Comparison of ENCODE assay signal across 8 mouse cellular contexts in genomic region chr2:30413038-30413973, GRCm38 (mm10). TPM values are rescaled to one million over a fixed set of nuclear protein-coding genes. Genes with fewer than 3 reads are reported as not detected.
DNase-seq lines count a peak whose midpoint lies in the region; ATAC-seq and TF ChIP-seq lines count a peak whose summit lies in the region.

No protein-coding gene starts in this region.

- H3K4me3 ChIP-seq in erythroblast, embryonic 14.5 days (replicated peaks), result peak overlapping the region; percentile 98
- peak overlapping the region; percentile 46 for H3K4me3 ChIP-seq in olfactory bulb, adult 2 months (ENCODE audit: insufficient read depth, low read depth, low read length)

- H3K27ac ChIP-seq in olfactory bulb, adult 2 months (ENCODE audit: insufficient read depth, low read depth, low read length), result peak overlapping the region; percentile 66

- H3K36me3 ChIP-seq in erythroblast, embryonic 14.5 days (ENCODE audit: control insufficient read depth), result peaks cover 72% of the 10 kb centered on the region

- 0 out of 2 replicates have a peak, but pooled peaks have one; percentile 28 for TF ChIP-seq POLR2A in olfactory bulb, adult 2 months (IDR thresholded peaks at IDR 0.05; ENCODE audit: insufficient read depth, low read depth, low read length)

- H3K9me3 ChIP-seq in erythroblast, embryonic 14.5 days (ENCODE audit: control insufficient read depth, low read length), result no peaks in the 10 kb centered on the region

- no peak for TF ChIP-seq CTCF in olfactory bulb, adult 2 months (IDR thresholded peaks at IDR 0.05; ENCODE audit: insufficient read depth, low read depth, low read length)

- peak; percentile 67 for DNase-seq in left cerebral cortex, adult 11 months (ENCODE audit: low spot score)
- DNase-seq in left cerebral cortex, postnatal 4 days, result no peak
- DNase-seq in left cerebral cortex, adult 18-20 months (ENCODE audit: low spot score in 2 of 2), result peak; percentile 69 to 81
- no peak for DNase-seq in adrenal gland, postnatal 4 days (ENCODE audit: low spot score in 2 of 2)
- DNase-seq in adrenal gland, adult 2 months, result no peak

- peaks cover 52% of the 10 kb centered on the region for H3K4me1 ChIP-seq in erythroblast, embryonic 14.5 days (ENCODE audit: control insufficient read depth)
- peaks cover 31% of the 10 kb centered on the region for H3K4me1 ChIP-seq in olfactory bulb, adult 2 months (ENCODE audit: control insufficient read depth, insufficient read depth, low read length)

- intact Hi-C loops in left cerebral cortex, postnatal 4 days (cut with DNase I), result no loop called here

- WGBS in olfactory bulb, adult 2 months, result 39% methylated on average over 16 of the region's 16 CpGs

- ATAC-seq in erythroblast, adult 5-6 weeks (replicated peaks; ENCODE audit: low FRiP score, poor library complexity, severe bottlenecking), result no peak

- no peaks in the 10 kb centered on the region for H3K27me3 ChIP-seq in erythroblast, embryonic 14.5 days (ENCODE audit: control insufficient read depth)

RNA-seq across cellular contexts. Expression of gene Crat, which starts 2.3 kb away (rescaled TPM):
- 15.6 and 20.5 TPM in 2 replicates for polyA plus RNA-seq in erythroblast, embryonic 14.5 days (2012)
- 42.0 and 69.4 TPM in 2 replicates for total RNA-seq in erythroblast, adult 5-6 weeks (2015; ENCODE audit: low replicate concordance)
- 51.8 and 55.1 TPM in 2 replicates for total RNA-seq in erythroblast, adult 5-6 weeks (2017; ENCODE audit: low replicate concordance)
- 10 to 100 TPM; 33.2 to 33.3 TPM for total RNA-seq in left cerebral cortex, postnatal 4 days (2021)
- total RNA-seq in left cerebral cortex, adult 18-20 months (2021), result 10 to 100 TPM; 53.7 to 57.3 TPM
- polyA plus RNA-seq in olfactory bulb, adult 2 months (2012; ENCODE audit: insufficient read depth, insufficient read length, low replicate concordance, missing spikeins), result not detected in 2 replicates
- 10 to 100 TPM; 77.6 to 90.3 TPM for total RNA-seq in adrenal gland, postnatal 4 days (2021)
- total RNA-seq in adrenal gland, adult 2 months (2021), result 100 to 1,000 TPM; 216 to 274 TPM
- polyA plus RNA-seq in adrenal gland, adult 2 months (2012; rRNA removed), result 326 and 448 TPM in 2 replicates

RNA-seq across cellular contexts. Expression of gene Ptpa, which starts 2.5 kb away (rescaled TPM):
- 150 and 192 TPM in 2 replicates for polyA plus RNA-seq in erythroblast, embryonic 14.5 days (2012)
- total RNA-seq in erythroblast, adult 5-6 weeks (2015; ENCODE audit: low replicate concordance), result 121 and 149 TPM in 2 replicates
- 118 and 183 TPM in 2 replicates for total RNA-seq in erythroblast, adult 5-6 weeks (2017; ENCODE audit: low replicate concordance)
- 100 to 1,000 TPM; 145 to 153 TPM for total RNA-seq in left cerebral cortex, postnatal 4 days (2021)
- 100 to 1,000 TPM; 182 to 189 TPM for total RNA-seq in left cerebral cortex, adult 18-20 months (2021)
- polyA plus RNA-seq in olfactory bulb, adult 2 months (2012; ENCODE audit: insufficient read depth, insufficient read length, low replicate concordance, missing spikeins), result not detected in 2 replicates
- total RNA-seq in adrenal gland, postnatal 4 days (2021), result 100 to 1,000 TPM; 165 to 169 TPM
- 100 to 1,000 TPM; 124 to 147 TPM for total RNA-seq in adrenal gland, adult 2 months (2021)
- polyA plus RNA-seq in adrenal gland, adult 2 months (2012; rRNA removed), result 235 and 242 TPM in 2 replicates

RNA-seq across cellular contexts. Expression of gene Dolpp1, which starts 21.3 kb away (rescaled TPM):
- polyA plus RNA-seq in erythroblast, embryonic 14.5 days (2012), result 2.2 and 2.6 TPM in 2 replicates
- total RNA-seq in erythroblast, adult 5-6 weeks (2015; ENCODE audit: low replicate concordance), result 2.3 and 3.7 TPM in 2 replicates
- total RNA-seq in erythroblast, adult 5-6 weeks (2017; ENCODE audit: low replicate concordance), result 5.4 and 9.1 TPM in 2 replicates
- 10 to 100 TPM; 41.1 to 43.9 TPM for total RNA-seq in left cerebral cortex, postnatal 4 days (2021)
- 10 to 100 TPM; 24.2 to 27.5 TPM for total RNA-seq in left cerebral cortex, adult 18-20 months (2021)
- not detected in 2 replicates for polyA plus RNA-seq in olfactory bulb, adult 2 months (2012; ENCODE audit: insufficient read depth, insufficient read length, low replicate concordance, missing spikeins)
- 10 to 100 TPM; 25.9 to 33.9 TPM for total RNA-seq in adrenal gland, postnatal 4 days (2021)
- total RNA-seq in adrenal gland, adult 2 months (2021), result 10 to 100 TPM; 16.5 to 21.9 TPM
- 70.6 and 82.0 TPM in 2 replicates for polyA plus RNA-seq in adrenal gland, adult 2 months (2012; rRNA removed)

RNA-seq across cellular contexts. Expression of gene Miga2, which starts 49.3 kb away (rescaled TPM):
- 0.95 and 1.2 TPM in 2 replicates for polyA plus RNA-seq in erythroblast, embryonic 14.5 days (2012)
- 0.84 and 1.5 TPM in 2 replicates for total RNA-seq in erythroblast, adult 5-6 weeks (2015; ENCODE audit: low replicate concordance)
- total RNA-seq in erythroblast, adult 5-6 weeks (2017; ENCODE audit: low replicate concordance), result 4.7 and 5.8 TPM in 2 replicates
- 10 to 100 TPM; 69.7 to 76.5 TPM for total RNA-seq in left cerebral cortex, postnatal 4 days (2021)
- total RNA-seq in left cerebral cortex, adult 18-20 months (2021), result 100 to 1,000 TPM; 108 to 120 TPM
- not detected in 2 replicates for polyA plus RNA-seq in olfactory bulb, adult 2 months (2012; ENCODE audit: insufficient read depth, insufficient read length, low replicate concordance, missing spikeins)
- 10 to 100 TPM; 65.1 to 71.1 TPM for total RNA-seq in adrenal gland, postnatal 4 days (2021)
- 100 to 1,000 TPM in 1 of 2 experiments, 10 to 100 TPM in 1; 71.7 to 111 TPM for total RNA-seq in adrenal gland, adult 2 months (2021)
- 55.8 and 68.1 TPM in 2 replicates for polyA plus RNA-seq in adrenal gland, adult 2 months (2012; rRNA removed)

RNA-seq across cellular contexts. Expression of gene Sh3glb2, which starts 54.2 kb away (rescaled TPM):
- polyA plus RNA-seq in erythroblast, embryonic 14.5 days (2012), result 1.8 TPM in 2 replicates
- total RNA-seq in erythroblast, adult 5-6 weeks (2015; ENCODE audit: low replicate concordance), result 5.2 and 7.3 TPM in 2 replicates
- total RNA-seq in erythroblast, adult 5-6 weeks (2017; ENCODE audit: low replicate concordance), result 7.4 and 9.3 TPM in 2 replicates
- 100 to 1,000 TPM; 161 to 176 TPM for total RNA-seq in left cerebral cortex, postnatal 4 days (2021)
- total RNA-seq in left cerebral cortex, adult 18-20 months (2021), result 100 to 1,000 TPM; 295 to 306 TPM
- 562 TPM in 1 of 2 replicates, not detected in the other for polyA plus RNA-seq in olfactory bulb, adult 2 months (2012; ENCODE audit: insufficient read depth, insufficient read length, low replicate concordance, missing spikeins)
- 100 to 1,000 TPM; 106 to 107 TPM for total RNA-seq in adrenal gland, postnatal 4 days (2021)
- 10 to 100 TPM; 74.8 to 80.1 TPM for total RNA-seq in adrenal gland, adult 2 months (2021)
- polyA plus RNA-seq in adrenal gland, adult 2 months (2012; rRNA removed), result 270 and 325 TPM in 2 replicates

Comparison
In these comparisons a context has a peak if more than half of its experiments do, and no peak if none do; other contexts are left out.
1. DNase-seq: peak in left cerebral cortex, adult 11 months (single experiment) and left cerebral cortex, adult 18-20 months (2 of 2); none in left cerebral cortex, postnatal 4 days (single experiment), adrenal gland, postnatal 4 days (0 of 2) and adrenal gland, adult 2 months (single experiment).